23 mouse cellular contexts compared by ENCODE assay signal in genomic region chr19:12599674-12600073, GRCm38 (mm10). TPM values are rescaled to one million over a fixed set of nuclear protein-coding genes. Genes with fewer than 3 reads are reported as not detected.
"Had no signal": no experiment of that assay in that cellular context is flagged by ENCODE, and none has a peak within 500 bp of the region (broad histone marks: within the 10 kb centered on the region; RNA-seq: fewer than 3 reads in every experiment).

TSS of gene Gm4952 (plus strand) at chr19:12599974.

- ATAC-seq: inflammation-experienced regulatory T-cells, adult 6 months; intestine, embryonic 16.5 days had no signal

- DNase-seq: kidney, adult 18-20 months; kidney, postnatal 25 days; left cerebral cortex, postnatal 4 days; liver, embryonic 13.5 days; lung, adult 2 months; lung, postnatal 14 days; lung, postnatal 4 days; midbrain, embryonic 14.5 days; thymus, adult 18-20 months; thymus, postnatal 36 days had no signal

- H3K36me3 ChIP-seq: kidney, embryonic 15.5 days; limb, embryonic 13.5 days; liver, embryonic 13.5 days had no signal

- H3K27ac ChIP-seq: kidney, embryonic 15.5 days; limb, embryonic 13.5 days; liver, embryonic 13.5 days had no signal

- H3K4me2 ChIP-seq: kidney, embryonic 15.5 days; limb, embryonic 13.5 days; liver, embryonic 13.5 days; midbrain, embryonic 11.5 days had no signal

- H3K9me3 ChIP-seq: kidney, embryonic 15.5 days; limb, embryonic 13.5 days; liver, embryonic 13.5 days had no signal

- H3K9ac ChIP-seq: kidney, embryonic 15.5 days; limb, embryonic 13.5 days; liver, embryonic 13.5 days had no signal

- H3K4me3 ChIP-seq: kidney, embryonic 15.5 days; limb, embryonic 13.5 days; liver, embryonic 13.5 days had no signal

RNA-seq across cellular contexts. Expression of gene Gm4952, which starts in this region (rescaled TPM):
- total RNA-seq: layer of hippocampus, adult 18-20 months; megakaryocyte progenitor cell, adult 5-6 weeks; megakaryocyte-erythroid progenitor cell, adult 5-6 weeks had no signal
- polyA plus RNA-seq: inflammation-experienced regulatory T-cells, adult 6 months; lung, adult 2 months; midbrain, embryonic 11.5 days; neural tube, embryonic 11.5 days; small intestine, adult 2 months; spleen, adult 2 months; testis, adult 2 months; urinary bladder, adult 2 months had no signal
